Mouse (Mus musculus): Measurements from ENCODE around the gene Nup88. TPM values are rescaled to one million over a fixed set of nuclear protein-coding genes. Genes with fewer than 3 reads are reported as not detected.
"Not testable (repeated sequence)": the region's sequence is repeated elsewhere in the genome, so short reads cannot be mapped to it uniquely, and the experiment has no call there.

Gene Nup88
- polyA plus RNA-seq, 1 experiment from 2014 or later = 134 TPM

- not testable (repeated sequence) for H3K4me2 ChIP-seq (replicated peaks); ATAC-seq (ENCODE audit: low FRiP score, low read depth); H3K27me3 ChIP-seq; H3K27ac ChIP-seq; H3K4me3 ChIP-seq; H3K4me1 ChIP-seq; H3K9me3 ChIP-seq; H3K9ac ChIP-seq
- peaks cover 51% of the 10 kb centered on the region for H3K36me3 ChIP-seq
- 90% methylated on average over 5 of the region's 5 CpGs for WGBS
Observed at GRCm38 (mm10) chr11:70898182-70898581, 71.6 kb downstream of the Nup88 start.

GRCm38 (mm10) chr11:70897680-70898079 is 72.1 kb downstream of the Nup88 start:
- no peak overlapping the region for H3K27ac ChIP-seq
- H3K9me3 ChIP-seq = no peaks in the 10 kb centered on the region; the same call in 1 of the 2 replicates
- no peak for ATAC-seq (ENCODE audit: low FRiP score, low read depth)
- WGBS = 97% methylated on average over 3 of the region's 3 CpGs
- no peaks in the 10 kb centered on the region for H3K27me3 ChIP-seq
- H3K4me3 ChIP-seq = no peak overlapping the region
- no peak overlapping the region for H3K4me2 ChIP-seq (replicated peaks)
- H3K4me1 ChIP-seq = no peaks in the 10 kb centered on the region
- H3K36me3 ChIP-seq = peaks cover 48% of the 10 kb centered on the region
- H3K9ac ChIP-seq = no peak overlapping the region

Other genes with a start within 250 kb of the Nup88 start
- 6.8 TPM in 2 replicates for gene Zfp3, start 205.8 kb downstream of the Nup88 start, polyA plus RNA-seq (2015; fragmentation: Nextera tagmentation; extraction: Ambion mirVana)
- 0.22 and 0.23 TPM in 2 replicates for gene Scimp, start 157.4 kb downstream of the Nup88 start, polyA plus RNA-seq (2015; fragmentation: Nextera tagmentation; extraction: Ambion mirVana)
- gene Rabep1, start 125.2 kb downstream of the Nup88 start, polyA plus RNA-seq (2015; fragmentation: Nextera tagmentation; extraction: Ambion mirVana) = 38.5 and 39.7 TPM in 2 replicates
- gene Rpain, start 240 bp upstream of the Nup88 start, polyA plus RNA-seq (2015; fragmentation: Nextera tagmentation; extraction: Ambion mirVana) = 76.8 and 80.1 TPM in 2 replicates
- gene C1qbp, start 13.1 kb upstream of the Nup88 start, polyA plus RNA-seq (2015; fragmentation: Nextera tagmentation; extraction: Ambion mirVana) = 235 and 241 TPM in 2 replicates
- 20.5 and 23.1 TPM in 2 replicates for gene Dhx33, start 34.5 kb upstream of the Nup88 start, polyA plus RNA-seq (2015; fragmentation: Nextera tagmentation; extraction: Ambion mirVana)
- gene Mis12, start 49.6 kb upstream of the Nup88 start, polyA plus RNA-seq (2015; fragmentation: Nextera tagmentation; extraction: Ambion mirVana) = 50.3 and 55.9 TPM in 2 replicates
- 44.2 and 49.3 TPM in 2 replicates for gene Derl2, start 49.9 kb upstream of the Nup88 start, polyA plus RNA-seq (2015; fragmentation: Nextera tagmentation; extraction: Ambion mirVana)
- gene 6330403K07Rik, start 63.5 kb upstream of the Nup88 start, polyA plus RNA-seq (2015; fragmentation: Nextera tagmentation; extraction: Ambion mirVana) = 267 and 272 TPM in 2 replicates
- 0.09 TPM in 1 of 2 replicates, not detected in the other for gene Nlrp1a, start 174.7 kb upstream of the Nup88 start, polyA plus RNA-seq (2015; fragmentation: Nextera tagmentation; extraction: Ambion mirVana)